Mouse (Mus musculus): ENCODE results near the gene Sgsm3. TPM values are rescaled to one million over a fixed set of nuclear protein-coding genes. Genes with fewer than 3 reads are reported as not detected.

Sgsm3 gene
- total RNA-seq, 2 experiments from 2014 or later: 15.6 to 26.6 TPM

DNA sequence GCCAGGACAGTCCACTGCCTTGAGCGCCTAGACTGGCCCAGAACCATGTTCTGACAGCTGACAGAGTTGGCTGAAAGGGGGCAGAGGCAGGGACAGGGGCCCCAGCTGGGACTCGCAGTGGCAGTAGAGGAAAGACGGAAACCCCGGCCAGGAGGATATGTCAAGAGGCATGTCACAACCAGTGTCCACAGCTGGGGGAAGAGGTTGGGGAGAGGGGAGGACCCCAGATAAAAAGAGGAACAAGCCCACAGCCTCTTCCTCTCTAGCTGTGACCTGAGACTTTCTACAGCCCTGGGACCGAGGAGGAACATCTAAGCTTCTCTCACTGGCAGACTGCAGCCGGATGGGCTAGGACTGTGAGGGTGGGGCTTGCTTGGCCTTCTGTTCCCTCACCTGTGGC, 43.8 kb downstream of the Sgsm3 start:
- no peak for DNase-seq (ENCODE audit: low spot score in 2 of 2)

DNA sequence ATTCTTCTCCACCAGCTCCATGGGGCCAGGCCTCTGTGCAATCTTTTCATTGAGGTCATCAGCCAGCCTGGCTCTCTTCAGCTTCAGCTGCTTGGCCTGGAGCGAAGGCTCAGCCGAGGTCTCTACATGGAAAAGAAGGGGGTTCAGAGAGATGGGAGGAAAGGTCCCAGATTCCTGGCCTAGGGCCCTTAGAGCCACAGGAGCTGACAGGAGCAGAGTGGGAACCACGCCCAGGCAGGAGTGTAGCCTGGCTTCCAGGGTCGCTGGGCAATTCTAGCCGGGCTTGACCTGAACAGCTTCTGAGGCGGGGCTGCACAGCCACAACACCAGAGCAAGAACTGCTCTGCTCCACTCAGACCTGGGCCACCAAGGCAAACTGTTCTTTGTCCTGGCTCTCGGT, 44.9 kb downstream of the Sgsm3 start:
- no peak for DNase-seq (ENCODE audit: low spot score in 2 of 2)

DNA sequence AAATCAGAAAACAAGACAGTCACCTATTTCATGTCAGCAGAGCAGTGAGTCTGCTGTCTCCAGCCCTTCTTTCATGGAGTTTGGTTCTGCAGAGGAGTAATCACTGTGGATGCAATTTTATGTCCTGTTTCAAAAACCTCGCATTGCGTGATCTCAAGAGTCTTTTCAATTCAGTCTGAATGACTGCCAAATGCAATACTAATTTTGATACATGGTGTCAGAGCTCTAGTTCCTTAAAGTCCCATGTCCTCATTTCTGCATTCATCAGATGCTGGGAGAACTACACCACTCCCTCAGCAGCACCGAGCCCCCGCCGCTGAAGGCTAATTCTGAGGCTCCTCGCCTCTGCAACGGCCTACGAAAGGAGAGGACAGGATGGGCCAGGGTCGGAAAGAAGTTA, 46.3 kb downstream of the Sgsm3 start:
- no peak for DNase-seq (ENCODE audit: low spot score in 2 of 2)

DNA sequence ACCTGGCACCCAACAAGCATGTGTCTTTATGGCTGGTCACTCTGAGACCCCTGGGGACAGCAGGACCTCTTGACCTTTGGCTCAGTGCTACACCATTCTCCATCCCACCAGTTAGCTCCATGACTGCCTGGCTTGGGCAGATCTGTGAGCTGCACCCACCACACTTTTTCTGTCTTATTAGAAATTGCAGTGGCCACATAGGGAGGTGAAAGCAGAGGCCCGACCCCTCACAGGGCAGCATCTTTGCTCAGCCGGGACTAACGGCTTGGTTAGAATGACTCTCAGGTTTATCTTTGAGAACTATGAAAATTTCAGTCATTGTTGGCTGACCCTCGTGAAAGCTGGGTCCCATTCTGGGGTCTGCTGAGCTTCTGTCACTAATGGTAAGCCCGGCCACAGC, 49.3 kb downstream of the Sgsm3 start:
- no peak for DNase-seq (ENCODE audit: low spot score in 2 of 2)

DNA sequence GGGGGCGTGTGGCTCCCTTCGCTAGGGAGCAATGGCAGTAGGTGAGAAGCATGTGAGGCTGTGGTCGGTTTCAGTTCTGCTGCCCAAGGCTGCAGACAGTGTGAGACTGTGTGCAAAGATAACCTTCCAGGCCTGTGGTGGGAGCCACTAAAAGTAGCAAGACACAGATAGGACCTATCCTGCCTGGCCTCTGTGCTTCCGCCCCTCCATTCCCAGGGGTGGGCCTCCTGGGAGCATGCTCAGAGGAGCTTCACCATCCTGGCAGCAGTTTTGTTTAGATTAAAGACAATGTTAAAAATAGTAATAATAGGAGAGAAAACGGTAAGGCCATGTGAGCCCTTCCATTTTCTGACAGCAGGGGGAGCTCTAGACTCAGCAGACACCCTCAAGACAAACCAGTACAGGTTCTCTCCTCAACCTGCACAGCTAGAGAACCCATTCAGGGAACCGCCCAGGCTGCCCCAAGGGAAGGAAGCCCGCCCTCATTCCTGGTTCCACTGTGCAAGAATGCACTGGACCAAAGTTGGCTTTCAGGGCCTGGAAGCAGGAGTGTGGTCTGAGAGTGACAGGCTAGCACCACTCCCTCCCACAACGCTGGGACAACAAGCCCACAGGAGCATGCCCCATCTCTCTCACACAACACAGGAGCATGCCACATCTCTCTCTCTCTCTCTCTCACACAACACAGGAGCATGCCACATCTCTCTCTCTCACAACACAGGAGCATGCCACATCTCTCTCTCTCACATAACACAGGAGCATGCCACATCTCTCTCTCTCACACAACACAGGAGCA, 50.0 kb downstream of the Sgsm3 start:
- peak; percentile 76 to 78 for DNase-seq (ENCODE audit: low spot score in 2 of 2)

DNA sequence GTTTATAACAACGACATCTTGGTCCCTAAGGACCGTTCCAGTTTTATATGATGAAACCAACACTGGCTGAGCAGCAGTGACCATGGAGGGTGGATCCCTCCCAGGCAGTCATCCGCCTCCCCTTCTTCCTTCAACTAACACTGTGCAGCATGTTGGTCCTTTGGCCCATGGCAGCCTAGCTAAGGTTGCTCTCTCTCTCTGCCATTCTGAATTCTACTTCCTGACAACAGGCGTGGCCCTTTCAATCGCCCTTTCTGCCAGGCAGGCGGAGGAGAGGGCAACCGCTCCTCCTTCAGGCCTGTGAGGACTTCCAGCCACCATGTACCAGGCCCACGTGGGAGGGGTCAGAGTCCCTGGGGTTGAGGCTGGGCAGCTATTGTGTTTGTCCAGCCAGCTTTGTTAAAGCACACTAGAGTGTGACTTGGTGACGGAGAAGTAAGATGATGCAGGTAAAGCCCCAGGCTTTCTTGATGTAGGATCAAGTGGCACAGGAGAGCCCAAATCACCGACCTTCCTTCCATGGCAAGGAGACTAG, 53.4 kb downstream of the Sgsm3 start:
- DNase-seq (ENCODE audit: low spot score in 2 of 2): no peak

DNA sequence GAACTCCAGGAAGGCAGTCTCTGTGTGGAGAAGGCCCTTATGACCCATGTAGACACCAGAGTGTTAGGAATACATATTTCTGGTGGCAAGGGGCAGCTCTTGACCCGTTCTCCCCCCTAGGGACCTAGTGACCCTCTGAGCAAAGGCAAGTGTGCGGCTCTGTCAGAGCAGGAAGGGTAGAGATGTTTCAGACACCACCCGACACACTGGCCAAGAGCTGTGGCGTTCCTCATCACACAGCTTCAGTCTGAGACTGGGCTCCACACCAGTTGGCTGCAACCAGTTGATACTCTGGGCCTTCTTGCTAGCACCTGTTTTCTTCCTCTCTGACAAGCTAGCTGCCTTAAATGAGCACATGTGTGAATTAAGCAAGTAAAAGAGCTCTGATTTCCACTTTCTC, 54.0 kb downstream of the Sgsm3 start:
- no peak for DNase-seq (ENCODE audit: low spot score in 2 of 2)

DNA sequence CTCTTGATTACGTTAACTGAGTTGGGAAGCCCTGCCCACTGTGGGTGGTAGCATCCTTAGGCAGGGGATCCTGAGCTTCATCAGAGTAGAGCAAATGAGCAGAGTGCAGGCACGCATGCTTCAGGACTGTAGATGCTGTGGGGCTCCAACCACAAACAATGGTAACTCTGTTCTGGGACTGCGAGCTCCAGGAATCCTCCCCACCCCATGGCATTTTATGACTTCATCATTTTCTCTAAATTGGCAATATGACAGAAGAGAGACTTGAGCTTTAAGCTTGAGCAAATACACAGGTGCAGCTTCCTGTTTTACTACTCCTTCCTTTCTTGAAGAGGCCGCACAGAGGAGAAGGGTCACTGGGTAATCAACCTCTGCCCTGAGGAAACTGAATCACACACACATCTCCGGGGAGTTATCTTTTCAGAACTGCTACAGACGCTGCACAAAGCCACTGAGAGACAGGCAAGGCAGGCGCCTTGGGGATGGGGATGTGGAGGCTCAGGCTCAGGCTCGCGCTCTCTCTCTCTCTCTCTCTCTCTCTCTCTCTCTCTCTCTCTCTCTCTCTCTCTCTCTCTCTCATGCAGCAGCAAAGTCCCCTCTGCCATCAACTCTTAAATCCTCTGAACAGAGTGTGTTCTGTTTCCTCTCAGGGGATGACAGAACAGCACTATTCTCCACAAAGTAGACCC, 55.5 kb downstream of the Sgsm3 start:
- DNase-seq (ENCODE audit: low spot score in 2 of 2): no peak

DNA sequence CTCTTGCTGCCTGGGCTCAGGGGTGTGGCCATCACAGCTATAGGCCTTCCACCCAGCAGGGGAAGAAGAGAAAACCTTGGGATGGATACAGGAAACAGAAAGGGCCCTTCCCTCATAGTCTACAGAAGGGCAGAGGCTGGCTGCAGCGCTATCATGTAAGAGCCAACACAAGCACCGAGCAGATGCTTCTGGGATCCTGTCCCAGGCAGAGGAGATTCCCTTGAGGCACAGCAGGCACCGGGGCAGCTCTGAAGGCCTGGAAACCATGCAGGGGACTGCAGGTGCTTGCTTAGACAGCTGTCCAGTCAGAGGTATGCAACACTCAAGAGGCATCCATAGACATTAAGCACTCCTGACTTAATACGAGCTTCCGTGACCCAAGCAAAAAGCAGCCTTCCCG, 56.6 kb downstream of the Sgsm3 start:
- no peak for DNase-seq (ENCODE audit: low spot score in 2 of 2)

DNA sequence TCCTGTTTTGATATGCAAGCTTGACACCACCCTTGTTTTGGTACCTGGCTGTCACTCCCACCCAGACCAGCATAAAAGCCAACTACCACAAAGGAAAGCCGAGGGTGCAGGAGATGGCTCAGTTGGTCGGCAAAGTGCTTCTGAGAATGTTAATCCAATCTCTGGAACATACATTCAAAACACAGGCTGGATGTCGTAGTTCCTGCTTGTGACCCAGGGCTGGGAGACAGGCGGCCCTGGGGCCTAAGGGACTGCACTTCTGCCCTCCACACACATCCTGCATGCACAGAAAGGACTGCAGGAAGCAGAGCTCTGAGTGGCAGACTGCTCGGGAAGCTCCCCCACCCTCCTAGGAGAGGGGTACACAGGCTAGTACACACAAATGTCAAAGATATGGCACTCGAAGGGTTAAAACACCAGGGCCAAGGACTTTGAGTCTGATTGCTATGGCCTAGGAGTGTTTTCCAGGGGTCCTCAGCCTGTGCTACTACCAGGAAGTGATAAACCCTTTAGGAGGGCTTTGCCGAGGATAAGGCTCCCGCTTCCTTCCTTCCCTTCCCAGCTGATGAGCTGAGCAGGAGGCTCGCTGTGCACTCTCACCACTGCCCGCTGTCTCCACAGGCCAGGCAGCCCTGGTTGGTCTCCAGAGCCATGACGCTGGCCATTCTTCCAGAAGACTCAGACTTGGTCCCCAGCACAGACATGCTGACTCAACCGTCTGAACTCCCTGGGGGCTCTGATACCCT, 58.0 kb downstream of the Sgsm3 start:
- no peak for DNase-seq (ENCODE audit: low spot score in 2 of 2)

DNA sequence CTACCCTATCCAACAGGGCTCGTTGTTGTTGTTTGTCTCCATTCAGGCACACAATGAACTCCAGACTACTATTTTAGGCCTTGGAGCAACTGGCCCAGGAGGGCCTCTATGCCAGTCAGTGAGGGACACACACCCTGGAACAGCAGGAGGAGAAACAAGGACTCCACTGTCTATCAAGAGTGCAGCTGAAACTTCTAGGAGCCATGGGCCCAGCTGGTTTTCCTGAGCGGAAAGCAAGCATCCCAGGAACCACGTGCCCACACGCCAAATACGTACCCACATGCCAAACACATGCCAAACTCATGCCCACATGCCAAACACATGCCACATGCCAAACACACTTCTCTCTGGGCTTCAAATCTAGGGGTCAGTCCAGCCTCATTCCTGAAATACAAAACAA, 60.9 kb downstream of the Sgsm3 start:
- no peak for DNase-seq (ENCODE audit: low spot score in 2 of 2)

DNA sequence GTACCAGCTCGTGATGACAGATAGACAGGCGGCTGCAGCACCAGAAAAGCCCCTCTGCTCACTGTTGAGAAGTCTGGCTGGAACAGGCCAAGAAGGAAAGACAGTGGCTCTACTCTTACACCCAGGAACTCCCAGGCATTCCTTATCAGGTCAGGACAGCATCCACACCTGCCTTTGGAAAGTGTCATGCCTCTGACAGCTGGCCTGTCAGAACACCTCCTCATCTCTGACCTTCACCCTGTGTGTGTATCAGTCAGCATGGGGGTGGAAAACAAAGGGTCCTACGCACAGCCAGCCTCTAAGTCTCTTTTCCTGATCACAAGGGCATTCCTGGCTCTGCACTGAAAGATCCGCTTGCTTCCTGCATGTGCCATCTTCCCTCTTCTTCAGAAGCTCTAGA, 64.2 kb downstream of the Sgsm3 start:
- no peak for DNase-seq (ENCODE audit: low spot score in 2 of 2)

DNA sequence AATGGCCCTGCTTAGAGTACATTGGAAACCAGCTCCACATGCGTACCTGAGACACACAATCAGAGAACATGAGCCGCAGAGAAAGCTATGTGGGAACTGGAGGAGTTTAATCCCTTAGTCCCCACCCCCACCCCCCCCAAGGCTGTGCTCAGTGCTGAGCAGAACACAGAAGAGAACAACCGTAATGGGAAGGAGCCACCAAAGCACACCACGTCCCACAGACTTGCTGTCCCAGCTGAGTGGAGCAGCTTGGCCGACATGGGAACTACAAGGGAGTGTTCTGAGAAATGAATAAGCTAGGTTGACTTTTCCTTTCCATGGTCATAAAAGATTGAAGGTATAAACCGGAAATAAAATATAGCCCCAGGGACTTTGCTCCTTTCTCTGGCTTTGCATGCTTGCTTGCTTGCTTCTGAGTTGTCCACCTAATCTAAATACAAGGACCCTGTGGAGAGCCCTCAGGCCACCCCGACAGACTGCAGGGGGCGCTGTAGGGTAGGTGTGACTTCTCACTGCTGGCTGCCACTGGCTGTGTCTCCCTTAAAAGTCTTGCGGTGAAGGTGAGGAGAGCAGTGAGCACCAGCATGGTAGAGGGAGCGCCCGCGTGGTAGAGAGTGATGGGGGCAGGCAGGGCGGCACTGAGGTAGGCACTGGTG, 64.8 kb downstream of the Sgsm3 start:
- DNase-seq (ENCODE audit: low spot score in 2 of 2): peak; percentile 16 to 57

DNA sequence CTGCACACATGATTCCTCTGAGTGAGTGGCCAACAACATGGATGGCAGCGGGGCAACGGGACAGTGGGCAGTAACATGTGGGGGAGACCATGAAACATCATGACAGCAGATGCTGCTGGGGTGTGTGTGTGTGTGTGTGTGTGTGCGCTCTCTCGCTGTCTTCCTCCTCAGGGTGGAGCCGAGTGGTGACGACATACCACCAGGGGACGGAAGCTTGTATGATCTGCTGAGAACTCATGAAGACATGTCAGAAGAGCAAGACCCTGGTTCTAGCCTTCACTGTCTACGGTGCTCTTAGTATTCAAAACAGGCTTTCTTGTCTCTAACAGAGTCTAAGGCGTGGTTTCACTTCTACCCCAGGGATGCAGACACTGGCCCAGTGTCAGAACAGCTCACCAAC, 66.9 kb downstream of the Sgsm3 start:
- no peak for DNase-seq (ENCODE audit: low spot score in 2 of 2)

DNA sequence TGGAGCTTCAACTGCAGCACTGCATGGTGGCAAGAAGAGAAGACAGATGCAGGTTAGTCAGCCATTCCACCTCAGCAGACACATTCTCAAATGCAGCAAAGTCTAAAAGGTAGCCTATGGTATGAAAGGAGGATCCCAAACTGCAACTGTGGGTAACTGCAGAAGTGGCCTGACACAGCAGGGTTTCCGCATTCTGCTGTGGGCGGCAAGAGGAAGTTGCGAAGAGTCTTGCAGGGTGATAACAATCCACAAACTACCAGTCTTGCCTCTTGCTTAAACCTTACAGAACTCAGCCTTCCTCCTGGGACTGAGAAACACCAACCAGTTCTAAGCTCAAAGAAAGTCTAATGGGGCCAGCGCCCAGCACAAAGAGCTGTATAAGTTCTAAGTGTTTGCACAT, 67.8 kb downstream of the Sgsm3 start:
- DNase-seq (ENCODE audit: low spot score in 2 of 2): no peak

DNA sequence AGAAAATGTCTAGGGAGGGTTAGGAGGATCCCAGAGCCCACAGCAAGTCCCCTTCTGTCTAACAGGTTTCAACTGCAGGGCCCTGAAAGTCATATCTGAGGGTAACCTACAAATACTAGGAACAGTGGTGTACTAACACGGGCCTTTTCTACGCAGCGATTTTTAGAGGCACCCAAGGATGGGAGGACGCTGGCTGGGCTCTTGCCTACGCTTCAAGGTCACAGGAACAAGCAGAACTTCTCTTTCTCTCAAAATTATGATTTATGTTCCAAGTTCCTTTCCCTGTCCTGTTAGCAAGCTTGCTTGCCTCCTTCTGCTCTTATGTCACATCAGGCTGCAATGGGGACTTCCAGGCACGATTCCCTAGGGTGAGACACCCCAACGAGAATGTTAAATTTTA, 68.5 kb downstream of the Sgsm3 start:
- no peak for DNase-seq (ENCODE audit: low spot score in 2 of 2)

DNA sequence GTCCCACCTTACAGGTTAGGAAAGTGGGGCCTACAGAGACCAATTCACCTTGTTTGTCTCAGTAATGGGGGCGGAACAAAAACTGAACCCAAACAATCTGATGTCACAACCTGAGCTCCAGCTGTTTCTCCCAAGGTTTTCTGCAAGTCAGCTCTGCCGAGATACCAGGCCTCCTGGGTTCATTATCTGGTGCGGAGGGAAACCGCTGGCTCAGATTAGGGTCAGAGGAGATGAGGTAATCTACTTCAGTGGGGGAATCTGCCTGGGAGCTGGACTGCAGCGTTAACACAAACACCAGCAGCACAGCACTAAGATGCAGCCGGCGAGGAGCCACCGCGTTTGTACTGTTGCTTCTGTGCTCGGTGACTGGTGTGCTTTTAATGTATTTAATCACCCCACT, 69.9 kb downstream of the Sgsm3 start:
- no peak for DNase-seq (ENCODE audit: low spot score in 2 of 2)

DNA sequence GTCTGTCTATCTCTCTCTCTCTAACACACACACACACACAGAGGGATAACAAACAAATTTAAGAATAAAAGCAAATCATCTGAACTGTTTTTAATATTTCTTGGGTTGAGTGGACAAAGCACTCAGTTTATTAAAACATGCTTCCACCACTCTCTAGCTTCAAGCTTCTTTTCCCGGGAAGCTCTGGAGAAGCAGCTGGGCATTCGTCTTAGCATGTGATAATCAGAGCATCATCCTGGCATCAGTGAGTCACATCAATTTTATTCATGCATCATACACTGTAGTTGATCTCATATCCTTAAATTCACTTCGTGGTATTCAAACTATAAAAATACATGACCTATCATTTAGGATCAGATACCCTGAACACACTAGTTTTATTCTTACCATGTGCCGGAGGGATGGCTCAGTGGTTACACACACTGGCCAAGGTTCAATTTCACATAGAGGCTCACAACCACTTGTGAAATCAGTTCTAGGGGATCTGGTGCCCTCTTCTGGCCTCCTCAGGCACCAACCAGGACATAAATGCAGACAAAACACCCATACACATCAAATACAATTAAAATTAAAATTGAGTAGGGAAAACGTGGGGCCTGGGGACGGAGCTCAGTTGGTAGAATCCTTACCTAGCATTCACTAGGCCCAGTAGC, 72.0 kb downstream of the Sgsm3 start:
- DNase-seq (ENCODE audit: low spot score in 2 of 2): no peak

DNA sequence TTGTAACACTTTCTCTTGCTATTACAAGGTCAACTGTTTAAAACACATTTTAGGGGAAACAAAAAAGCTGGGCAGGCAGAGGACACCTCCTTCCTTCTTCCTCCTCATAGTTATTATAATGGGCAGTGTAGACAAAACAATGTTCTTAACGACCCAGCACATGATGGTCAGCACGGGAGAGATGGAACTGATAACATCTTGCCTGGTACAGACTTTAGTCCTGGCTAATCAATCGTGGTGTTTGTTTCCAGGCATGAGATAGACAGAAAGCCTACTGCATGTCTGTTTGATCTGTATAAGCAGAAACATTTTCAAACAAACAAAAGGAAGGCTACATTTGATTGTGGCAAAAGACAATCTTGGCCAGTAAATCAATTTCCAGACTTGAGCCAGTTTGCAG, 72.9 kb downstream of the Sgsm3 start:
- DNase-seq (ENCODE audit: low spot score in 2 of 2): no peak

DNA sequence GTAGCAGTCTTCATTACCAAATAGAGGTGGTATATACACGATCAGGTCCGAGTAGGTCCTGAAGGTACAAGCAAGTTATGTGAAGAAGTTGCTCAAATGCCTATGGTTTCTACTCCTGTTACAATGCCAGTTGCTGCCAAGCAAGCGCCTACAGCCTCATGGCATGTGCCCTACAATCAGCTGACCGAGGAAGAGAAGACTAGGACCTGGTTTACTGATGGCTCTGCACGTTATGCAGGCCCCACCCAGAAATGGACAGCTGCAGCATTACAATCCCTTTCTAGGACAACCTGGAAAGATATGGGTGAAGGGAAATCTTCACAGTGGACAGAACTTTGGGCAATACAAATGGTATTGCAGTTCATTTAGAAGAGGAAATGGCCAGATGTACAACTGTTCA, 74.9 kb downstream of the Sgsm3 start:
- no peak for DNase-seq (ENCODE audit: low spot score in 2 of 2)

DNA sequence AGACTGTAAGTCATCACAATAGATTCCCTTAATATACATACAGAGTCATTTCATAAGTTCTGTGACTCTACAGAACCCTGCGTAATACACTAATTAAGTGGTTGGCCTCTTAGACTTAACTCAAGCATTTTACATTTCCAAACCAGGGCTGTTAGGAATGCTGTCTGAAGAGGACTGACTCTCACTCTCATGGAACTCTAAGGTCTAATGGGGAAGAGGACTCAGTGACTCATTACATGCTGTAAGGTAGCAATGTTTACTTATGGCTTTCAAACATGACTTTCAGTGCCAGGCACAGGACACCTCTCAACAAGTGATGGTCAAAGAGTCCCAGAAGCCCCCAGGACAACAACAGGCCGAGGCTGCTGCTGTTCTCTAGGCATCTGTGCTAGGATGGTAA, 77.9 kb downstream of the Sgsm3 start:
- no peak for DNase-seq (ENCODE audit: low spot score in 2 of 2)
